Mouse (Mus musculus) left cerebral cortex, adult 18-20 months (tissue): ENCODE data around the gene Eif4enif1. TPM values are rescaled to one million over a fixed set of nuclear protein-coding genes. Genes with fewer than 3 reads are reported as not detected.

Experiments
- total RNA-seq, 2 experiments: library from RNA; stranded (reverse); gene quantifications; 2 replicates each; pipeline ENCODE4 v1.2.3; 2021

The Eif4enif1 gene
- total RNA-seq, 2 experiments from 2014 or later: 70.0 to 73.7 TPM

Other genes with a start within 250 kb of the Eif4enif1 start
- 10 to 100 TPM; 50.4 to 62.5 TPM for gene Sfi1, start 8.9 kb upstream of the Eif4enif1 start, total RNA-seq
- 10 to 100 TPM; 90.8 to 93.6 TPM for gene Drg1, start 64.0 kb downstream of the Eif4enif1 start, total RNA-seq
- 10 to 100 TPM; 46.7 to 47.6 TPM for gene Patz1, start 86.5 kb downstream of the Eif4enif1 start, total RNA-seq
- 10 to 100 TPM; 27.8 to 32.3 TPM for gene Pik3ip1, start 128.0 kb downstream of the Eif4enif1 start, total RNA-seq
- 100 to 1,000 TPM in 1 of 2 experiments, 10 to 100 TPM in 1; 98.4 to 114 TPM for gene Limk2, start 206.8 kb downstream of the Eif4enif1 start, total RNA-seq
- 10 to 100 TPM; 30.1 to 33.1 TPM for gene Rnf185, start 250.0 kb downstream of the Eif4enif1 start, total RNA-seq